Mouse (Mus musculus): ENCODE data around the gene Wipf2.
"Not testable (repeated sequence)": the region's sequence is repeated elsewhere in the genome, so short reads cannot be mapped to it uniquely, and the experiment has no call there.

The Wipf2 gene

GRCm38 (mm10) chr11:98931513-98932292, 68.3 kb downstream of the Wipf2 start:
- ATAC-seq (ENCODE audit: low TSS enrichment), result no peak

GRCm38 (mm10) chr11:98932293-98933091, 69.1 kb downstream of the Wipf2 start:
- ATAC-seq (ENCODE audit: low TSS enrichment), result no peak

- ATAC-seq (ENCODE audit: low TSS enrichment), result 0 out of 2 replicates have a peak, but pooled peaks have one; percentile 17
Observed at GRCm38 (mm10) chr11:98933151-98933550, 69.7 kb downstream of the Wipf2 start.

GRCm38 (mm10) chr11:98933847-98934246, 70.4 kb downstream of the Wipf2 start:
- not testable (repeated sequence) for ATAC-seq (ENCODE audit: low TSS enrichment)

GRCm38 (mm10) chr11:98934367-98934766, 70.9 kb downstream of the Wipf2 start:
- no peak for ATAC-seq (ENCODE audit: low TSS enrichment)

- ATAC-seq (ENCODE audit: low TSS enrichment), result no peak
Observed at GRCm38 (mm10) chr11:98935123-98935522, 71.7 kb downstream of the Wipf2 start.

- ATAC-seq (ENCODE audit: low TSS enrichment), result no peak
Observed at GRCm38 (mm10) chr11:98936170-98936569, 72.7 kb downstream of the Wipf2 start.

- ATAC-seq (ENCODE audit: low TSS enrichment), result no peak
Observed at GRCm38 (mm10) chr11:98936606-98937409, 73.4 kb downstream of the Wipf2 start.

GRCm38 (mm10) chr11:98937410-98937913, 74.0 kb downstream of the Wipf2 start:
- ATAC-seq (ENCODE audit: low TSS enrichment), result no peak

GRCm38 (mm10) chr11:98937914-98938694, 74.7 kb downstream of the Wipf2 start:
- no peak for ATAC-seq (ENCODE audit: low TSS enrichment)

- no peak for ATAC-seq (ENCODE audit: low TSS enrichment)
Observed at GRCm38 (mm10) chr11:98938701-98939083, 75.3 kb downstream of the Wipf2 start.

- no peak for ATAC-seq (ENCODE audit: low TSS enrichment)
Observed at GRCm38 (mm10) chr11:98939084-98939952, 75.9 kb downstream of the Wipf2 start.

- ATAC-seq (ENCODE audit: low TSS enrichment), result peak; percentile 28; the same call in 1 of the 2 replicates
Observed at GRCm38 (mm10) chr11:98939953-98940641, 76.7 kb downstream of the Wipf2 start.

GRCm38 (mm10) chr11:98940776-98941175, 77.3 kb downstream of the Wipf2 start:
- ATAC-seq (ENCODE audit: low TSS enrichment), result no peak

- no peak; the same call in 1 of the 2 replicates for ATAC-seq (ENCODE audit: low TSS enrichment)
Observed at GRCm38 (mm10) chr11:98941341-98941825, 77.9 kb downstream of the Wipf2 start.

GRCm38 (mm10) chr11:98941826-98942550, 78.5 kb downstream of the Wipf2 start:
- ATAC-seq (ENCODE audit: low TSS enrichment), result 0 out of 2 replicates have a peak, but pooled peaks have one; percentile 17

- 0 out of 2 replicates have a peak, but pooled peaks have one; percentile 14 for ATAC-seq (ENCODE audit: low TSS enrichment)
Observed at GRCm38 (mm10) chr11:98942555-98942922, 79.1 kb downstream of the Wipf2 start.

GRCm38 (mm10) chr11:98942923-98943641, 79.6 kb downstream of the Wipf2 start:
- ATAC-seq (ENCODE audit: low TSS enrichment), result no peak

Measured in frontal cortex, adult (tissue).